Mouse (Mus musculus) thymus, postnatal 14 days (tissue): ENCODE measurements around the gene Olfr536.
"Not testable (repeated sequence)": the region's sequence is repeated elsewhere in the genome, so short reads cannot be mapped to it uniquely, and the experiment has no call there.

Experiments
- DNase-seq: peaks from one replicate; pipeline ENCODE4 v3.0.0; 2021

Gene Olfr536

DNA sequence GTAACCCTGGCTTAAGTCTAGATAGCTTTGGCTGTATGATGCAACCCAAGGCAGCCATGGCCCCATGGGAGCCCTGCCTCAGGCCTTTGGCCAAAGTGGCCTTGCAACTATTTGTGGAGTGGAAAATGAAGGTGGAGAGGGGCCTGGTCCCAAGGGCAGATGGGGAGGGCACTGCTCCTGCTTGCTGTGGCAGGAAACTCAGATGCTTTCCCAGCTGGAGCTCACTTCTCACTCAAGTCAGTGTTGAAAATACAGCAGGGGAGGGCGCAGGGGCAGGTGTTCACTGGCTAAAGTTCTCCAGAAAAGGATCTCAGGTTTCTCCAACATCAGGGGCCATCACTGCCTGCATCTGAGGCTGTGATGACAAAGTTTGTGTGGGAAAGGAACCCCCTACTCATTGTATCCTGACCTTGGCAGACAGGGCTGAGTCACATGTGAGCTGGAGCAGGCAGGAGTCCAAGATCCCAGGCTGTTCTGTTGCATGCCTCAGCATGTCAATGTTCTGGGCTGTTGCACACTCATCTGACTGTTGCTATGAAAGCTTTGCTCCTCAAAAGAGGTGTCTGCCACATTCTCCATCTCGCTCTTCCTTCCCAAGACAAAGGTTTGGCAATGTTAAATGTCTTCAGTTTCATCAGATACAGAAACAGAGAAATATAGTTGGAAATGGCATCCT is at the start of gene Olfr536:
Olfr536 (minus strand) TSS at position 51 of the 676 bp plus-strand sequence.
- DNase-seq, result not testable (repeated sequence)

DNA sequence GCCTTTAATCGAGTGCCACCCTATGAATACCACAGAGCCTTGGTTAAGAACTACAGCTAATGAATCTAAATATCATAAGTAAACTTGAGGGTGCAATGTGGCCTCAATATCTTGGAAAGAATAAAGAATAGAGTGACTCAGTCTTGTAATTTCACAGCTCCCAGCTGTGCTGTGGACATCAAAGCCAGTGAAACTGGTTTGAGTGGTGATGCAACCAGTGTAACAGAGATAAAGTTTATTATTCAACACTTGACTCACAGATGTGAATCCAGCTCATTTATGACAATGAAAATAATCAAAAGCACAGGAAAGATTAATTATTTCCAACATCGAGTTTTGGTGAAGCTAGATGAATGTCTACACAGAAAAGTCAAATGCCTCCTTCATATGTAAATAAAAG is 32.5 kb upstream of the Olfr536 start:
- no peak for DNase-seq

DNA sequence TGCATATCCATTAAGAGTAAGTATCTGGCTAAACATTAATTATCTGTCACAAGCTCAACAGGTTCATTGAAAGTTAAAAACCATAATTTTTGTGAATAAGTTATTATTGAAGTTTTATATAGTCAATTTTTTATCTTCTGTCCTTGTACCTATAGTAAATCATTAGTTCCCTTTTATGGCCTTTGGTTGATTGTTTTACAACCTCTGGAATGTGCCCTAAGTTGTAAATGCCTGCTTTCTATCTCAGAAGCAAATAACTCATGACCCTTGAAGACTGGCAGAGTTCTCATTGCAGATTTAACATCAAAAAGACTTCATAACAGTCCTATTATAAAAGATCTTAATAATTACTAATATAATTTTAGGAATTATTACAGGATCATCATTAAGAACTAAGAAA is 12.5 kb downstream of the Olfr536 start:
- no peak for DNase-seq

DNA sequence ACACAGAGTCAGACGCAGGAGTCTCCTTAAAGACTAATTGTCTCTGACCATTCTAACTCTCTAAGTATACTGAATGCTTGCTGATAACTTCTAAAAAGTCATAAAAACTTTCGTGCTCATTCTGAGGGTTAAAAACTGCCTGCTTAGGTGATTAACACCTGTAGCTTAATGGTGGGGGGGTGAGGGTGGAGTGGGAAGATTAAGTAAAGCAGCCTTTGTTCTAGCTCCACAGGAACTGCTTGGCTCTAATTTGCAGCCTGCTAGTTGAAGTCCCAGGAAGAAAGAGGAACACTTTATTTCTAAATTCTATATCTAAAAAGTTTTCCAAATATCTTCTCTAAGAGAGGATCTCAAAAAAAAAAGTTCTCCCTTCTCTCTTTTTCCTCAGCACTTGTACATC is 13.0 kb downstream of the Olfr536 start:
- DNase-seq, result no peak

DNA sequence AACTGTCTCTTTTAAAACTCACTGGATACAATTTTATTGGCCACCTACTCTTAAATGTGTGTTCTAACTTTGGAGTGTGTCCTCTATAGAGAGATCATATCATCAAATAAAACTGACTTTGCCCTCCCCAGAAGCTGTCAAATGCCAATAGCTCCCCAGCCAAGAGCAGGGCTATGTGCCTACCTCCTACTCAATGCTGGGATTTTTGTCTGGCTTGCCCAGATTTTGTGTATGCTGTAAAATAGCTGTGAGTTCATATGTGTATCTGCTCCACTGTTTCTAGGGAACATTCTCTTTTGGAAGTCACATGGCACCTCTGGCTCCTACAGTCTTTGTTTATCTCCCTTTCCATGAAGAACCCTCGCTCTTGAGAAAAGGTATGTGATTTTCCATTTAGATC is 18.2 kb downstream of the Olfr536 start:
- no peak for DNase-seq

DNA sequence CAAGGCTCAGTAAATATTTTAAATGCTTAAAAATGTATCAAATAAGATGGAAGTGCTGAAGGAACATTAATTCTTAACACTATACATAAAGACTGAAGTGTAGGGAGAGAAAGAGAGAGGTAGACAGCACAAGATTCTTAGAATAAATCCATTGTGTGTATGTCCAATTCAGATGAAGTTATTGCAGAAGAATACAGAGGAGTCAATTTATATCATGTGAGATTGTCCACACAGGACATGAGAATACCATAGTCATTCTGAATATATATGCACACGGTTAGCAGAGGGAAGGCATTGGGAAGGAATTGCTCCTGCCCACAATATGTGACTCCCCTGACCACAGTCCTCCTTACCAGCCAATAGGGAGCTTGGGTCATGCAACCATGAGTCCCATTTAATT is 23.3 kb downstream of the Olfr536 start, which contains the start of gene Olfr535:
Olfr535 (plus strand) TSS at position 301 of the 400 bp plus-strand sequence.
- DNase-seq, result no peak

DNA sequence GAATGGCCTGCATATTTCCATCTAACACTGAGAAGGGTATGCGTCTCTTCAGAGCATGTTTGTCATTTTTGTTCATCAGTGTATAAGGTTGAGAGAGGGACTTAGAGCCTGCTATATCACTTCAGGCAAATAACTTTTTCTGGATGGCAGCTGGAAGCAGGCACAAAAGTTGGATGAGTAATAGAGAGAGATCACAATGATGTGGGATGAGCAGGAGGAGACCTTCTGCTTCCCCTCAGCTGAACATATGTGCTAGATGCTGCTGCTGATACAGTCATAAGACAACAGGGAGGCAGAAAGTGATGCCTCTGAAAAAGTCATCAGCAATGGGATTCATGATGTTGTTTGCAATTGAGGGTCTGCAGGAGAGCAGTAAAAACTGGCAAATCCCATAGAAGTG is 28.5 kb downstream of the Olfr536 start:
- no peak for DNase-seq

DNA sequence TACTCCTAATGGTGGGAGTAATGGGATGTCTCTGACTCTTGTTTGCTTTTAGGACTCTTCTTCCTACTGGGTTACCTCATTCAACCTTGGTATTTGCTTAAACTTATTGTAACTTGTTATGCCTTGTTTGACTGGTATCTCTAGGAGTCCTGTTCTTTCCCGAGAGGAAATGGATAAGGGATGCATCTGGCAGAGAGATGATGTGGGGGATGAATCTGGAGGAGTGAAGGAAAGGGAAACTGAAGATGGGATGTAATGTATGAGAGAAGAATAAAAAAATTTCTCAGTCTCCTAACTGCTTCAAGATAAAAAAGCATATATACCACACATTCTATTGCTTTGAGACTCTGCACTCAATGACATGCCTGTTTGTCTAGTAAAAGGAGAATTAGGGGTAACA is 29.3 kb downstream of the Olfr536 start:
- DNase-seq, result no peak

DNA sequence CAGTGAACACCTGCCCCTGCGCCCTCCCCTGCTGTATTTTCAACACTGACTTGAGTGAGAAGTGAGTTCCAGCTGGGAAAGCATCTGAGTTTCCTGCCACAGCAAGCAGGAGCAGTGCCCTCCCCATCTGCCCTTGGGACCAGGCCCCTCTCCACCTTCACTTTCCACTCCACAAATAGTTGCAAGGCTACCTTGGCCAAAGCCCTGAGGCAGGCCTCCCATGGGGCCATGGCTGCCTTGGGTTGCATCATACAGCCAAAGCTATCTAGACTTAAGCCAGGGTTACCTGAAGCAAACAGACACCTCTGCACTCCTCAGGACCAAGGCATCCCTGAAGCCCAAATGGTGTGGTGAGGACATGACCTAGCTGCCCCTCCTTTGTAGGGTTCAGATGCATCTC is 44.1 kb downstream of the Olfr536 start, which contains the start of gene Olfr533:
Olfr533 (plus strand) TSS at position 301 of the 400 bp plus-strand sequence.
- DNase-seq, result not testable (repeated sequence)
